Mouse (Mus musculus) duodenum, adult 2 months (tissue): ENCODE measurements around the gene Rsg1. TPM values are rescaled to one million over a fixed set of nuclear protein-coding genes. Genes with fewer than 3 reads are reported as not detected.

Experiments
- polyA plus RNA-seq: library from polyadenylated mRNA; depleted of rRNA; stranded (reverse); fragments of >200 nt; gene quantifications from 2 replicates; pipeline ENCODE4 v1.2.3, GENCODE M21; 2012; ENCODE audit warnings: low replicate concordance; rRNA removed

Rsg1 gene
- polyA plus RNA-seq = 0.18 and 0.99 TPM in 2 replicates

DNA sequence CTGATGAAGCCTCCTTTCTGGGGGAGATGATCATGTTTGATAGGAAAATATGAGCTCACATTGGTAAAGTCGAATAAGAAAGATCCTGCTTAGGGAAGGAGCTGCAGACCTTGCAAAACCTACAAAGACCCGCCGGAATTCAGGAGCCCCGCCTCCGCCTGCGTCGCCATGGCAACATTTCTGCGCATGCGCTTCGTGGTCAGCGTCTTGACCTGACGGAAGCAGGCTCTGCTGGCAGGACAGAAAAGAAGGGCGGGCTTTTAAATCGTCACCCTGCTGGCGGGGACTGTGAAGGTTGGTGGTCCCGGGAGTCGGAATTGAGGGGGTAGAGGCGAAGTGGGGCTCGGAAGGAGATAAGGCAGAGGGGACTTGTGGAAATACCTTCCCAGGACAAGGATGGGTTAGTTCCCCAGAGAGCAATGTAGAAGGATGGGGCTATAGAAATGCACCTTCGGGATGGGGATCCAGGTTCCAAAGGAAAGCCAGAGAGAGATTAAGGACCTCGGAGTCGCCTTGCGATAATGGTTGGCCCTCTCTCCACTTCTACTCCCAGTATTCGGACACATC lies at the start of gene Rsg1:
Gene Rsg1, plus strand, starts transcription at position 187 of the 567 bp plus-strand sequence.

DNA sequence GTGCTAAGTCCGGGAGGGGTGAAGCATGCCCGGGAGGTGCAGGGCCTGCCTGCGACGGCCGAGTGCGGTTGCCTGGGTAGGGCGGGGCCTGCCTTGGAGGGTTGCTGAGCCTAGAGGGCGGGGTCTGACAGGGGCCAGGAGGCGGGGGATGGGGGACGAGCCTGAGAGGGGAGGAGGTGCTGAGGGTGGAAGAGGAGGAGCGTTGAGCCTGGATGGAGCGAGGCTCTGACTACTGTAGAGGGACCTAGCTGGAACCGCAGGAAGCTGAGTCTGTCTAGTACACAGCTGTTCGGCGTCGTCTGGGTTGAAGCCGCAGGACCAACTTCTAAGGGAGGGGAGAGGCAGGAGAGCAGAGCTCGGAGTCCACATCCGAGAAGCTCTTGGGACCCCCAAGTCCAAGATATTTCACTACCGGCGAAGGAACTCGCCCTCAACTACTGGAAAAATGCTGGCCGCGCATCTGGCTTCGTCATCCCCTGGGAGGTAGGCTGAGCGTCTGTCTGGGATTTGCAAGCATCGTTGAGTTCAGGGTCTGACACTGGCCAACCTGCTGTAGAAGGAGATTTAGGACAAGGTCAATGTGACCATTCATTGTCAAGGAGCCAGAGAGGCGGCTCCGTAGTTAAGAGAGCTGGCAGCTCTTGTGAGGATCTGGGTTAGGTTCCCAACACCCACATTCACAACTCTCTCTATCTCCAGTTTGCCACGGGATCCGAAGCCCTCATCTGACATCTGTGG lies 25.8 kb downstream of the Rsg1 start, which contains the start of gene Arhgef19:
Gene Arhgef19, plus strand, starts transcription at position 112 of the 738 bp plus-strand sequence.

Other genes starting within 250 kb of the Rsg1 start
- gene Atp13a2, start 227.1 kb upstream of the Rsg1 start, polyA plus RNA-seq = 51.9 and 58.0 TPM in 2 replicates
- gene Mfap2, start 203.5 kb upstream of the Rsg1 start, polyA plus RNA-seq = 14.6 and 18.5 TPM in 2 replicates
- gene Crocc, start 153.4 kb upstream of the Rsg1 start, polyA plus RNA-seq = 3.3 and 7.0 TPM in 2 replicates
- 50.1 and 75.6 TPM in 2 replicates for gene Necap2, start 135.6 kb upstream of the Rsg1 start, polyA plus RNA-seq
- gene Spata21, start 125.6 kb upstream of the Rsg1 start, polyA plus RNA-seq = not detected in 2 replicates
- 59.7 and 70.7 TPM in 2 replicates for gene Szrd1, start 74.2 kb upstream of the Rsg1 start, polyA plus RNA-seq
- gene Fbxo42, start 66.0 kb upstream of the Rsg1 start, polyA plus RNA-seq = 8.5 and 10.2 TPM in 2 replicates
- gene Arhgef19, start 25.5 kb downstream of the Rsg1 start, polyA plus RNA-seq = 38.6 and 79.5 TPM in 2 replicates
- gene Epha2, start 87.3 kb downstream of the Rsg1 start, polyA plus RNA-seq = 35.9 and 50.7 TPM in 2 replicates
- 1.4 and 2.9 TPM in 2 replicates for gene Fam131c, start 154.3 kb downstream of the Rsg1 start, polyA plus RNA-seq
- 0.05 and 0.07 TPM in 2 replicates for gene Clcnka, start 184.8 kb downstream of the Rsg1 start, polyA plus RNA-seq
- gene Clcnkb, start 202.1 kb downstream of the Rsg1 start, polyA plus RNA-seq = 0.11 TPM in 1 of 2 replicates, not detected in the other
- gene Hspb7, start 206.8 kb downstream of the Rsg1 start, polyA plus RNA-seq = 4.6 and 18.4 TPM in 2 replicates
- gene Srarp, start 222.1 kb downstream of the Rsg1 start, polyA plus RNA-seq = 0.25 TPM in 1 of 2 replicates, not detected in the other
- gene Zbtb17, start 230.7 kb downstream of the Rsg1 start, polyA plus RNA-seq = 34.9 and 44.9 TPM in 2 replicates